Mouse (Mus musculus) liver, embryonic 14.5 days (tissue): ENCODE measurements around the gene Hist1h2aa.

ENCODE experiments used
- CTCF ChIP-seq: IDR thresholded peaks from 2 replicates; pipeline ENCODE4 v1.5.1; 2016; ENCODE audit warnings: antibody characterized with exemption, low read depth, control low read depth
- EP300 ChIP-seq: IDR thresholded peaks from 2 replicates; pipeline ENCODE4 v1.6.1; 2016; ENCODE audit warnings: antibody characterized with exemption, low read depth

GRCm38 (mm10) chr13:23925792-23926191 is 8.5 kb upstream of the Hist1h2aa start:
- no peak for TF ChIP-seq CTCF
- no peak for TF ChIP-seq EP300
